Mouse (Mus musculus): ENCODE results near the gene Syt3. TPM values are rescaled to one million over a fixed set of nuclear protein-coding genes. Genes with fewer than 3 reads are reported as not detected.

The Syt3 gene
- polyA plus RNA-seq (2012; rRNA removed): 0.02 TPM in 2 replicates

DNA sequence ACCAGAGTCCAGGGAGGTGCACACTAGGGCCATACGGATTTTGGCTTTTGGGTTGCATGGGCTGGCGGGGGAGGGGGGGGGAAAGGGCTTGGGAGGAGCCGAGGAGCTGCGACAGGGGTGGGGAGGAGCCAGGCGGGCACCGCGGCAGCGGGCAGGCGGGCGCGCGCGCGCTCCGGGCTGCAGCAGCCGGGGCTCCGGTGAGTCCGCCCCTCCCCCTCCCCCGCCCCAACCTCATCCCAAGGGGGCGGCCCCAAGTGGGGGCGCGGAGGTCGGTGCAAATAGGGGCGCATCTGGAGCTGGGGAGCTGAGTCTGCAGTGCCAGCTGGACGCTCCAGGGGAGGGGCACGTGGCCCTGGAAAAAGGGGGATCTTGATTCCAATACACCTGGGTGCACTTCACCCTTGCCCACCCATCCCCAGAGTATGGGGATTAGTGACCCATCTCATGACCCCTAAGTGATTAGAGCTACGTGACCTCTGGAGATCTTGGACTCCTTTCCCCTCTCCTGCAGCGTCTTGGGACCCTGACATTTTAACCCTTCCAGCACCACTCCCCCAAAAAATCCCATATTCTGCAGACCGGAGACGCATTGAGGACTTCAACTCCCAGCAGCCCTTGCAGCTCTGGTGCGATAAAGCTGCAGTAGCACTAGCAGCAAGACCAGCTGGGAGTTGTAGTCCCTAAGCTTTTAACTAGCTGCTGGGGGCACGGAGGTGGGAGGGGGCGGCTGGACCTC is at the start of gene Syt3:
Gene Syt3 (plus strand): TSS at position 123 of the 736 bp plus-strand sequence.

GRCm38 (mm10) chr7:44385720-44386119 is 1.8 kb downstream of the Syt3 start, which contains the start of gene 1700008O03Rik:
Gene 1700008O03Rik (minus strand): TSS chr7:44385820.

GRCm38 (mm10) chr7:44428968-44429521 is 45.1 kb downstream of the Syt3 start, which contains the start of gene Lrrc4b:
Gene Lrrc4b (plus strand): TSS chr7:44429018.

Other genes starting within 250 kb of the Syt3 start
- gene Klk1b16, start 247.3 kb upstream of the Syt3 start, polyA plus RNA-seq (2012; rRNA removed): not detected in 2 replicates
- gene Klk1b24, start 195.9 kb upstream of the Syt3 start, polyA plus RNA-seq (2012; rRNA removed): not detected in 2 replicates
- gene Klk1b3, start 185.9 kb upstream of the Syt3 start, polyA plus RNA-seq (2012; rRNA removed): not detected in 2 replicates
- gene Klk1b4, start 176.7 kb upstream of the Syt3 start, polyA plus RNA-seq (2012; rRNA removed): not detected in 2 replicates
- gene Klk1b5, start 168.2 kb upstream of the Syt3 start, polyA plus RNA-seq (2012; rRNA removed): not detected in 2 replicates
- 0.03 TPM in 1 of 2 replicates, not detected in the other for gene Klk1, start 158.7 kb upstream of the Syt3 start, polyA plus RNA-seq (2012; rRNA removed)
- gene Gm36864, start 147.9 kb upstream of the Syt3 start, polyA plus RNA-seq (2012; rRNA removed): not detected in 2 replicates
- gene 1700028J19Rik, start 137.4 kb upstream of the Syt3 start, polyA plus RNA-seq (2012; rRNA removed): 1.0 TPM in 2 replicates
- gene 2410002F23Rik, start 137.4 kb upstream of the Syt3 start, polyA plus RNA-seq (2012; rRNA removed): 40.7 and 42.2 TPM in 2 replicates
- gene Acp4, start 126.7 kb upstream of the Syt3 start, polyA plus RNA-seq (2012; rRNA removed): not detected in 2 replicates
- not detected in 2 replicates for gene Gm15517, start 122.7 kb upstream of the Syt3 start, polyA plus RNA-seq (2012; rRNA removed)
- gene Clec11a, start 77.2 kb upstream of the Syt3 start, polyA plus RNA-seq (2012; rRNA removed): 0.36 and 0.86 TPM in 2 replicates
- 0.02 and 0.03 TPM in 2 replicates for gene Shank1, start 73.8 kb upstream of the Syt3 start, polyA plus RNA-seq (2012; rRNA removed)
- 0.12 and 0.18 TPM in 2 replicates for gene 1700008O03Rik, start 1.7 kb downstream of the Syt3 start, polyA plus RNA-seq (2012; rRNA removed)
- 0.02 and 0.09 TPM in 2 replicates for gene Lrrc4b, start 44.9 kb downstream of the Syt3 start, polyA plus RNA-seq (2012; rRNA removed)
- gene Aspdh, start 81.3 kb downstream of the Syt3 start, polyA plus RNA-seq (2012; rRNA removed): 6.9 and 9.4 TPM in 2 replicates
- 183 and 206 TPM in 2 replicates for gene Josd2, start 83.9 kb downstream of the Syt3 start, polyA plus RNA-seq (2012; rRNA removed)
- gene Emc10, start 112.4 kb downstream of the Syt3 start, polyA plus RNA-seq (2012; rRNA removed): 39.1 and 45.1 TPM in 2 replicates
- 1.5 and 1.6 TPM in 2 replicates for gene Fam71e1, start 112.5 kb downstream of the Syt3 start, polyA plus RNA-seq (2012; rRNA removed)
- gene Mybpc2, start 140.6 kb downstream of the Syt3 start, polyA plus RNA-seq (2012; rRNA removed): 0.01 TPM in 1 of 2 replicates, not detected in the other
- gene Spib, start 148.0 kb downstream of the Syt3 start, polyA plus RNA-seq (2012; rRNA removed): 0.14 and 0.18 TPM in 2 replicates
- 44.8 and 45.0 TPM in 2 replicates for gene Pold1, start 164.7 kb downstream of the Syt3 start, polyA plus RNA-seq (2012; rRNA removed)
- gene Nr1h2, start 169.8 kb downstream of the Syt3 start, polyA plus RNA-seq (2012; rRNA removed): 27.6 and 31.6 TPM in 2 replicates
- 3.9 and 5.2 TPM in 2 replicates for gene Napsa, start 188.3 kb downstream of the Syt3 start, polyA plus RNA-seq (2012; rRNA removed)
- 0.16 and 0.24 TPM in 2 replicates for gene Kcnc3, start 206.6 kb downstream of the Syt3 start, polyA plus RNA-seq (2012; rRNA removed)